Mouse (Mus musculus) hindbrain, postnatal 0 days (tissue): ENCODE measurements around the gene Zfp990. TPM values are rescaled to one million over a fixed set of nuclear protein-coding genes. Genes with fewer than 3 reads are reported as not detected.
"Not testable (repeated sequence)": the region's sequence is repeated elsewhere in the genome, so short reads cannot be mapped to it uniquely, and the experiment has no call there.

Experiments
- ATAC-seq: fragments of 200-750 bp; cut with Nextera tagmentation; 2 replicates; pipeline ENCODE4 v1.8.0; 2017; ENCODE audit warnings: mild to moderate bottlenecking, moderate TSS enrichment, moderate library complexity
- DNase-seq: peaks from one replicate; pipeline ENCODE4 v3.0.0-alpha.2; 2015; ENCODE audit warnings: low spot score
- H3K27ac ChIP-seq: fragments of 300-500 bp; sonication (generic); 2 replicates; pipeline ENCODE4 v1.5.1; 2014; ENCODE audit warnings: mild to moderate bottlenecking
- H3K27me3 ChIP-seq: fragments of 300-500 bp; sonication (generic); 2 replicates; pipeline ENCODE4 v1.6.1; 2014; ENCODE audit warnings: low read length, mixed read lengths; ENCODE audit not compliant: insufficient read depth
- H3K36me3 ChIP-seq: fragments of 300-500 bp; sonication (generic); 2 replicates; pipeline ENCODE4 v1.6.1; 2014; ENCODE audit warnings: low read length, mixed read lengths; ENCODE audit not compliant: insufficient read depth
- H3K4me1 ChIP-seq: fragments of 300-500 bp; sonication (generic); 2 replicates; pipeline ENCODE4 v1.6.1; 2014; ENCODE audit warnings: antibody characterized with exemption, low read length, mixed read lengths; ENCODE audit not compliant: insufficient read depth
- H3K4me2 ChIP-seq: fragments of 300-500 bp; sonication (generic); 2 replicates; pipeline ENCODE4 v1.6.1; 2014; ENCODE audit warnings: low read depth, mild to moderate bottlenecking, low read length, moderate library complexity, mixed read lengths
- H3K4me3 ChIP-seq: fragments of 300-500 bp; sonication (generic); 2 replicates; pipeline ENCODE4 v1.5.1; 2014; ENCODE audit warnings: low read length
- H3K9ac ChIP-seq: fragments of 300-500 bp; sonication (generic); replicated peaks from 2 replicates; pipeline ENCODE4 v1.6.1; 2014; ENCODE audit warnings: mild to moderate bottlenecking, low read length, moderate library complexity, mixed read lengths
- H3K9me3 ChIP-seq: fragments of 300-500 bp; sonication (generic); 2 replicates; pipeline ENCODE4 v1.6.1; 2016; ENCODE audit warnings: low read length, mixed read lengths
- CTCF ChIP-seq: IDR thresholded peaks from 2 replicates; pipeline ENCODE4 v1.5.1; 2016; ENCODE audit warnings: antibody characterized with exemption, control low read depth, low read depth
- WGBS: fragments of 180-500 bp; shearing (Covaris S2); extraction: QIAGEN DNeasy Blood & Tissue Kit; methylation state at CpG from one replicate; pipeline ENCODE4 v1.1.7; 2014; 5-methylcytosine and 5-hydroxymethylcytosine counted together
- polyA plus RNA-seq: library from polyadenylated mRNA; unstranded; fragments of >200 nt; fragmentation: Nextera tagmentation; extraction: Ambion mirVana; gene quantifications from 2 replicates; pipeline ENCODE4 v1.2.1, GENCODE M21; 2015
- total RNA-seq: library from RNA; depleted of rRNA; stranded (reverse); fragments of >200 nt; gene quantifications from 2 replicates; pipeline ENCODE4 v1.2.3, GENCODE M21; 2014

The Zfp990 gene
- total and polyA plus RNA-seq, 2 experiments from 2014 or later, result 0.11 TPM; not detected in 1

DNA sequence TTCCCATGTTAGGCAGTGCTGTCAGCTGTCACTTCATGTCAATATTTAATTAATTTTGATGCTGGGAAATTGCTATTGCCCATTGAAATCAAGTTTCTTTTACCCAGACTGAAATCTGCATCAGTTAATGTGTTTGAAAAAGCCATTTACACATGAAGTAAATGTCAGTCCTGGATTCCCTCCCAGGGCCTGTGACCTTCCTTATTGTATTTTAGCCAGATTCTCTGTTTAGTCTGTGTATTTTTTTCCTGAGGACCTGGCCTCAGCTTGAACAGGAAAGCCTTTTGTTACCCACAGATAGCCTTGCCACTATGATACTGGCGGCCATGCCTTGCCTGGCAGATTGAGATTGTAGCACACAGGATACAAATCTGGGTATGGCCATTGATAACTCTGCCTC lies 6.8 kb downstream of the Zfp990 start:
- not testable (repeated sequence) for H3K27ac ChIP-seq, H3K4me1 ChIP-seq, ATAC-seq, H3K27me3 ChIP-seq, H3K4me3 ChIP-seq, H3K4me2 ChIP-seq, DNase-seq, H3K36me3 ChIP-seq, H3K9me3 ChIP-seq, H3K9ac ChIP-seq
- WGBS, result 67% methylated on average over 1 of the region's 1 CpGs

DNA sequence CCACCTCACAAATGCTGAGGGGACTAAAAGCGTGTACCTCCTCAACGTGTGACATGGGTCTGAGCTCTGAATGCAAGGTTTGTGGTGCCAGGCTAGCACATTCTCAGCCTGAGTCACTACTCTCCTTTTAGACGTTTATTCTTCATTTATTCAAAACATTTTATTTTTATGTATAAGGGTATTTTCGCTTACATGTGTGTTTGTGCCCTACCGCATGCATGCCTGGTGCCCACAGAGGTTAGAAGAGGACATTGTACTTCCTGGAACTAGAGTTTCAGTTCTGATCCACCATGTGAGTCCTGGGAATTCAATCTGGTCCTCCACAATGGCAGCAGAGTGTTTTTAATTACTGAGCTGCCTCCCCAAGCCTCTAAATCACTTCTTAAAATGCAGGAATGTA lies 33.3 kb downstream of the Zfp990 start:
- not testable (repeated sequence) for H3K36me3 ChIP-seq, H3K4me1 ChIP-seq, H3K9ac ChIP-seq, DNase-seq, H3K27me3 ChIP-seq, H3K4me2 ChIP-seq, ATAC-seq, H3K4me3 ChIP-seq, H3K27ac ChIP-seq
- WGBS, result 79% methylated on average over 5 of the region's 5 CpGs
- peaks cover 22% of the 10 kb centered on the region for H3K9me3 ChIP-seq

DNA sequence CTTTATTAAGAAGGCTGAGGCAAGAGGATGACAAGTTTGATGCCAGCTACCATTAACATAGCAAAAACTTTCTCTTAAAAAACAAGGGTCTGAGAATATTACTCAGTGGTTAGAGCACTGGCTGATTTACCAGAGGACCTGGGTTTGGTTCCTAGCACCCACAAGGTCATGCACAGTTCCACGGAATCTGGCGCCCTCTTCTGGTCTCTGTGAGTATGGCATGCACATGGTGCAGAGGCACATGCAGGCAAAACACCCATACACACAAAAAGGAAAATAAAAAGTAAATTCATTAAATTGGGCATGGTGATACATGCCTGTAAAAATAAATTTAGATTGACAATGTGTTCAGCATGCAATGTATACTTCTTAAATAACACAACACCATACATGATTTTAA lies 34.5 kb downstream of the Zfp990 start:
- H3K9ac ChIP-seq, ATAC-seq, H3K36me3 ChIP-seq, H3K27me3 ChIP-seq, H3K4me1 ChIP-seq, DNase-seq, H3K27ac ChIP-seq, H3K4me3 ChIP-seq, H3K4me2 ChIP-seq: not testable (repeated sequence)
- H3K9me3 ChIP-seq, result peaks cover 18% of the 10 kb centered on the region; the same call in 1 of the 2 replicates
- 19% methylated on average over 2 of the region's 2 CpGs for WGBS

DNA sequence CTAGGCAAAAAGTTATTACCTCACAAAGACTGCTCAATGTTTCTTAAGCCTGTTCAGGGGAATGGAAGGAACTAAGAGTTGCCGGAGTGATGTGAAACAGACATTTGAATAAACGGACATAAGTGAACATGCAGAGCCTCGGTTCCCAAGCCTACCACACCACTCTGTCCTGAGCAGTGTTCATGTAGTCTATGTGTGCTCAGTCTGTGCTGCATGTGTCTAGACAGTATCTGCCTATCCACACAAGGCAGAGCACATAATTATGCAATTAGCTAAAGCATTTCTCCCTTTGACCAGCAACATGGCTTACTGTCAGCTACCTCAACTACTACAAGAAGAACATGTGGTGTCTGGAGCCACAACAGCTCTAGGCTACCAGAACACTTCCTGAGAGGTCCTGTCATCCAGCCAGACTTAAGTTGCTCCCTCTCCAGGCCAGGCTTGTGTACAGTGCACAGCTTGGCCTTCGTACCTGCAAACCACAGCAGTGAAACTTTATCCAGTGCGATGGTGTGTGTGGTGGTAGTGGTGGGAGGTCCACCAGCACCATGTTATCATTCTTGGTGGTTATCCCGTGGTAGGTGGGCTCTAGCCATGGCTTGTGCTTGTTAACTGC lies 35.3 kb downstream of the Zfp990 start:
- DNase-seq, H3K9ac ChIP-seq, H3K4me3 ChIP-seq, H3K27ac ChIP-seq, H3K4me2 ChIP-seq, H3K36me3 ChIP-seq, H3K27me3 ChIP-seq, ATAC-seq, H3K4me1 ChIP-seq: not testable (repeated sequence)
- WGBS, result 76% methylated on average over 6 of the region's 6 CpGs
- peaks cover 17% of the 10 kb centered on the region; the same call in 1 of the 2 replicates for H3K9me3 ChIP-seq

DNA sequence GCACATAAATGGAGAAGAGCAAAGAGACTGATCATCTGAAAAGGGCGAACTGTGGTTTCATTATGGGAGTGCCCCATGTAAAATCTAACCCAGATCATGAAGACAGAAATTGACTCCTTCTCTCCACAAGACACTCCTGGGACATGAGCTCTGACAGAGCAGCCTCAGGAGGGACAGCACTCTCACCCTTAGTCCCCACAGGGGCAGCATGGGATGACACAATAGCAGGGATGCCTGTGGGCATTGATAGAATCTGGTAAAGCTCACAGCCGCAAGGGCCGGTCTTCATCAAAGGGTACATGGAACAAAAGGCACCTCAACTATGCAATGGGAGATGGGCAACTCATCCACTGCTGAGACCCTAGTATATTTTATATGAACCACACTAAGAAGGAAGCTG lies 35.9 kb downstream of the Zfp990 start:
- H3K36me3 ChIP-seq, H3K27ac ChIP-seq, H3K27me3 ChIP-seq, H3K4me1 ChIP-seq, DNase-seq, H3K9ac ChIP-seq, H3K4me3 ChIP-seq, ATAC-seq, H3K4me2 ChIP-seq: not testable (repeated sequence)
- WGBS, result 90% methylated on average over 3 of the region's 3 CpGs
- H3K9me3 ChIP-seq, result peaks cover 14% of the 10 kb centered on the region; the same call in 1 of the 2 replicates

DNA sequence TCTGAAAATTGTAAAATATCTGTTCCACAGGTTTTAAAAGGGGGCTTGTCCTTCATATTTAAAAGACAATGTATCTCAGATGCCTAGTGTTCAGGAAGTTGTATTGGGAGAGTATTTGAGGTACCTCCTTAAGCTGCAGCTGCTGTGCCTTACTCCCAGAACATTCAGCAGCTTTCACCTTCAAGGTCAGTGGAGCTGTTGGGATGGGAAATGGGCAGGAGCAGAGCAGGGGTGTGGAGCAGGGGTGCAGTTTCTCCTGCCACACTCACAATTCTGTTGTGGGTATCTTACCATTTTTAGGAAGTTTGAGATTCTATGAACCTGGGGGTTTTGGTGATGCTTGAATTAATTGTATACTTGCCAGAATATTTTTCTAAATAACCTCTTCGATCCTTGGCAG lies 46.1 kb downstream of the Zfp990 start:
- no peak for TF ChIP-seq CTCF
- ATAC-seq (no peak), DNase-seq (no peak)
- Histone ChIP-seq H3K4me3 (no peak overlapping the region), H3K36me3 (no peaks in the 10 kb centered on the region), H3K4me1 (no peaks in the 10 kb centered on the region), H3K9me3 (peaks cover 36% of the 10 kb centered on the region), H3K27ac (no peak overlapping the region), H3K4me2 (no peak overlapping the region), H3K9ac (no peak overlapping the region), H3K27me3 (no peaks in the 10 kb centered on the region)
- 70% methylated on average over 1 of the region's 1 CpGs for WGBS

DNA sequence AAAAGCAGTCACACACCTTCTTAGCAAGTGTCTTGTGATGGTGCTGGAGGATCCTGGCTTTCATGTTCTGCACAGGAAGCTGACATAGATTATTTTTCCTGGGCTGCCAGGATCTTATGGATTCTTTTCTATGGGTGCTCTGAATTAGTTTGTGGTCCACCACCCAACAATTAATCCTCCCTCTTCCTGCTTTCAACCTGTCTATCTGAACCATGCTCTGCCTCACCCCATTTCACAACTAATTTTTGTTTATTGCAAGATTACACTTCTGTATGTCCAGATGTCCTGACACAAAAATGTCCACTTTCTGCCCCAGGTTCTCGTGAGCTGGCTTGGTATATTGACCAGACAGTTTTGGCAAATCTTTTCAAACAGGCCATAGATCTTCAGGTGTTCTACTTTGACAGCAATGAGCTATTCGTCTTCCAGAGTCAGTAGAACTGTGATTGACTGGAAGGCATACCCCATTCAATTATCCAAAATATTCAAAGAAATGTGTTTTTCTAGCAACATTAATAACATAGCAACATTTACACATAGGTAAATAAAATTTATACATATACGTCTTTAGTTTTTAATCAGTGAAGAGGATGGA lies 49.0 kb downstream of the Zfp990 start:
- ATAC-seq, result no peak
- H3K9ac ChIP-seq, result no peak overlapping the region
- H3K4me2 ChIP-seq, result no peak overlapping the region
- WGBS, result 40% methylated on average over 3 of the region's 3 CpGs
- no peaks in the 10 kb centered on the region for H3K4me1 ChIP-seq
- H3K4me3 ChIP-seq, result no peak overlapping the region
- TF ChIP-seq CTCF, result no peak
- H3K9me3 ChIP-seq, result peaks cover 36% of the 10 kb centered on the region
- no peak overlapping the region for H3K27ac ChIP-seq
- H3K36me3 ChIP-seq, result no peaks in the 10 kb centered on the region
- DNase-seq, result no peak
- no peaks in the 10 kb centered on the region for H3K27me3 ChIP-seq
